Mouse (Mus musculus): ENCODE data around the gene Amdhd2.

The Amdhd2 gene

GRCm38 (mm10) chr17:24197032-24197824 is 33.7 kb upstream of the Amdhd2 start:
- no peak for DNase-seq

GRCm38 (mm10) chr17:24195349-24195748 is 31.8 kb upstream of the Amdhd2 start:
- no peak for DNase-seq

- DNase-seq, result no peak
Measured at GRCm38 (mm10) chr17:24193769-24194168, 30.2 kb upstream of the Amdhd2 start.

GRCm38 (mm10) chr17:24193268-24193667 is 29.7 kb upstream of the Amdhd2 start:
- DNase-seq, result no peak

GRCm38 (mm10) chr17:24192848-24193247 is 29.3 kb upstream of the Amdhd2 start:
- no peak for DNase-seq

- DNase-seq, result no peak
Measured at GRCm38 (mm10) chr17:24191481-24191880, 27.9 kb upstream of the Amdhd2 start.

- DNase-seq, result no peak
Measured at GRCm38 (mm10) chr17:24190934-24191333, 27.4 kb upstream of the Amdhd2 start.

- no peak for DNase-seq
Measured at GRCm38 (mm10) chr17:24174259-24174658, 10.7 kb upstream of the Amdhd2 start.

GRCm38 (mm10) chr17:24173423-24173822 is 9.9 kb upstream of the Amdhd2 start:
- DNase-seq, result peak; percentile 81

- no peak for DNase-seq
Measured at GRCm38 (mm10) chr17:24171738-24172137, 8.2 kb upstream of the Amdhd2 start.

- DNase-seq, result no peak
Measured at GRCm38 (mm10) chr17:24170729-24171128, 7.2 kb upstream of the Amdhd2 start.

GRCm38 (mm10) chr17:24170125-24170524 is 6.6 kb upstream of the Amdhd2 start:
- DNase-seq, result no peak

GRCm38 (mm10) chr17:24169317-24170065 is 5.9 kb upstream of the Amdhd2 start, which contains the start of gene Atp6v0c:
Atp6v0c (minus strand) TSS chr17:24169702.
- DNase-seq, result peak; percentile 96

GRCm38 (mm10) chr17:24168590-24169277 is 5.2 kb upstream of the Amdhd2 start:
- peak; percentile 66 for DNase-seq

GRCm38 (mm10) chr17:24167891-24168505 is 4.4 kb upstream of the Amdhd2 start:
- no peak for DNase-seq

- DNase-seq, result no peak
Measured at GRCm38 (mm10) chr17:24167120-24167519, 3.6 kb upstream of the Amdhd2 start.

GRCm38 (mm10) chr17:24164566-24165259 is 1.1 kb upstream of the Amdhd2 start:
- DNase-seq, result no peak

GRCm38 (mm10) chr17:24162584-24163175 is 886 bp downstream of the Amdhd2 start:
- DNase-seq, result peak; percentile 1

GRCm38 (mm10) chr17:24161466-24161865 is 2.1 kb downstream of the Amdhd2 start:
- DNase-seq, result no peak

GRCm38 (mm10) chr17:24157526-24157925 is 6.0 kb downstream of the Amdhd2 start:
- DNase-seq, result no peak

GRCm38 (mm10) chr17:24157121-24157520 is 6.4 kb downstream of the Amdhd2 start:
- no peak for DNase-seq

- no peak for DNase-seq
Measured at GRCm38 (mm10) chr17:24156394-24156793, 7.2 kb downstream of the Amdhd2 start.

All from embryo, embryonic 11 days (tissue).